Mouse (Mus musculus) G1E (cell line): ENCODE measurements around the gene Erap1. TPM values are rescaled to one million over a fixed set of nuclear protein-coding genes. Genes with fewer than 3 reads are reported as not detected.
"Not testable (repeated sequence)": the region's sequence is repeated elsewhere in the genome, so short reads cannot be mapped to it uniquely, and the experiment has no call there.

Experiments used
- ATAC-seq: 2 replicates; pipeline ENCODE4 v1.8.0; 2016; ENCODE audit warnings: mild to moderate bottlenecking; ENCODE audit not compliant: insufficient number of reproducible peaks, poor library complexity, low FRiP score, severe bottlenecking; ENCODE audit errors: extremely low read depth
- DNase-seq: peaks from one replicate; pipeline ENCODE4 v3.0.0; 2012; ENCODE audit warnings: low spot score
- H3K27me3 ChIP-seq: 2 replicates; pipeline ENCODE4 v1.6.1; 2012; ENCODE audit warnings: mild to moderate bottlenecking, low read length, inconsistent platforms; ENCODE audit not compliant: insufficient read depth
- H3K36me3 ChIP-seq: replicated peaks from 2 replicates; pipeline ENCODE3; 2012; ENCODE audit warnings: mild to moderate bottlenecking, inconsistent platforms
- H3K4me1 ChIP-seq: 2 replicates; pipeline ENCODE4 v1.6.1; 2012; ENCODE audit warnings: low read depth, low read length, inconsistent platforms, mixed read lengths; ENCODE audit not compliant: insufficient read depth
- H3K4me3 ChIP-seq: 2 replicates; pipeline ENCODE4 v1.5.1; 2012; ENCODE audit warnings: low read depth, mild to moderate bottlenecking, inconsistent platforms, low read length, moderate library complexity, mixed read lengths
- H3K9me3 ChIP-seq: replicated peaks from 2 replicates; pipeline ENCODE4 v1.6.1; 2012; ENCODE audit warnings: inconsistent platforms
- CTCF ChIP-seq: IDR thresholded peaks from 2 replicates; pipeline ENCODE4 v1.5.1; 2012; ENCODE audit warnings: low read depth, low read length, inconsistent platforms, mixed read lengths
- GATA1 ChIP-seq: IDR thresholded peaks from 2 replicates; pipeline ENCODE4 v1.6.1; 2012; ENCODE audit warnings: borderline replicate concordance, low read length, inconsistent platforms, mixed read lengths
- GATA2 ChIP-seq: IDR thresholded peaks from 2 replicates; pipeline ENCODE4 v1.6.1; 2012; ENCODE audit warnings: low read depth, low read length, inconsistent platforms, borderline replicate concordance
- POLR2AphosphoS5 ChIP-seq: IDR thresholded peaks from 2 replicates; pipeline ENCODE4 v1.6.1; 2012; ENCODE audit warnings: low read depth, low read length, inconsistent platforms; ENCODE audit not compliant: insufficient replicate concordance
- TAL1 ChIP-seq: conservative IDR thresholded peaks from 2 replicates; pipeline ENCODE4 v1.6.1; 2012; ENCODE audit warnings: low read depth, low read length, inconsistent platforms, mixed read lengths
- polyA plus RNA-seq: library from polyadenylated mRNA; stranded (reverse); fragments of >175 nt; gene quantifications from 2 replicates; pipeline ENCODE4 v1.2.3, GENCODE M21; 2012
- total RNA-seq, 2 experiments: library from RNA; stranded (forward) in 1 of 2; stranded (reverse) in 1 of 2; fragments of 200-1000 nt in 1 of 2; fragments of >200 nt in 1 of 2; fragmentation: Nextera tagmentation in 1 of 2; gene quantifications; 2 replicates each; pipeline ENCODE4 v1.2.3; 2014 to 2017

Gene Erap1
- total and polyA plus RNA-seq, 3 experiments: 0.55 to 37.8 (median 28.1) TPM

DNA sequence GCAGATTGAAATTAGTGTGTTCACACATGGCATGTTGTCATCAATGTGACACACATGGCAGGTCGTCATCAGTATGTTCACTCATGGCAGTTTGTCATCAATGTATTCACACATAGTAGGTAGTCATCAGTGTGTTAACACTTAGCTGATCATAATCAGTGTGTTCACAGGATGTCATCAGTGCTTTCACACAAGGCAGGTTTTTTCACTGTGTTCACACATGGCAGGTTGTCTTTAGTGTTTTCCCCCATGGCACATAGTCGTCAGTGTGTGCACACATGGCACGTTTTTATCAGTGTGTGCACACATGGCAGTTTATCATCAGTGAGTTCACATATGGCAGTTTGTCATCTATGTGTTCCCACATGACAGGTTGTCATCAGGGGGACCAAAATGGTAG is 6.5 kb upstream of the Erap1 start:
- TF ChIP-seq GATA1 (no peak), POLR2AphosphoS5 (no peak), TAL1 (no peak), CTCF (no peak), GATA2 (no peak)
- Histone ChIP-seq H3K4me1 (no peaks in the 10 kb centered on the region), H3K27me3 (no peaks in the 10 kb centered on the region), H3K4me3 (no peak overlapping the region), H3K9me3 (no peaks in the 10 kb centered on the region), H3K36me3 (no peaks in the 10 kb centered on the region)
- DNase-seq (no peak), ATAC-seq (no peak)

- DNase-seq: peak; percentile 59
These were observed 549 bp downstream of the Erap1 start for GRCm38 (mm10) chr13:74639712-74640522.

GRCm38 (mm10) chr13:74640523-74640920 is 1.2 kb downstream of the Erap1 start:
- not testable (repeated sequence) for H3K27me3 ChIP-seq, ATAC-seq, H3K4me1 ChIP-seq

More at GRCm38 (mm10) chr13:74639712-74640522, 549 bp downstream of the Erap1 start:
- TF ChIP-seq CTCF (no peak), GATA2 (no peak), POLR2AphosphoS5 (no peak), GATA1 (no peak), TAL1 (no peak)
- Histone ChIP-seq H3K4me3 (peak overlapping the region; percentile 94), H3K27me3 (no peaks in the 10 kb centered on the region), H3K9me3 (no peaks in the 10 kb centered on the region), H3K36me3 (no peaks in the 10 kb centered on the region), H3K4me1 (peaks cover 2% of the 10 kb centered on the region)
- ATAC-seq: peak; percentile 64

DNA sequence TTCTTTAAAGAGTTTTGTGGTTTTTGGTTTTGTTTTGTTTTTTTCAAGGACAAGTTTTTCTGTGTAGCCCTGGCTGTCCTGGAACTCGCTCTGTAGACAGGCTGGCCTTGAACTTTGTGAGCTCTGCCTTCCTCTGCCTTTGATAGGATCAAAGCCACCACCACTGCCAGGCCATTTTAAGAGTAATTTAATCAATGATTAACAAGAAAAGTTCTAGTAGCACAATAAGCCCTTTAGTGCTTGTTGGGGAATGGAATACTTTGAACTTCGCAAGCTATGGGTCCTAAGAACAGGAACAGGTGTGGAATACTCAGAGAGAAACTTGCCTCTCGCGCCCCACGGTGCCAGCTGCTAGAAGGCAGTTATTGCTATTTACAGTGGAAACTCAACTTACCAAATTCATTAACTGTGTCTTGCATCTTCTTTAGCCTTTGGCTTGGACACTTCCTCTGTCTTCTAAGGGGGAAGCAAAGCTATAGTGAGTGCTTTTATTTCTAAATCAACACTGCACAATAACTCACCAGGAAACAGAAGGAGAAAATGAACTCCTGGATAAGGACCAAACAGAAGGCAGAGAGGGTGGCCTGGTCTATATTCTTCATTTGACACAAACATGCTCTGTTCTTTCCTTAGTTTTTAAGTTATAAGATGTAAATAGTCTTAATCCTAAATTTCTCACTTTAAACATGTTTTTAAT is 56.3 kb downstream of the Erap1 start:
- no peaks in the 10 kb centered on the region for H3K4me1 ChIP-seq
- H3K27me3 ChIP-seq: no peaks in the 10 kb centered on the region
- ATAC-seq: no peak
- no peaks in the 10 kb centered on the region for H3K9me3 ChIP-seq
- no peak for DNase-seq
- H3K36me3 ChIP-seq: peaks cover 22% of the 10 kb centered on the region
- H3K4me3 ChIP-seq: no peak overlapping the region
- TF ChIP-seq GATA2 (no peak), POLR2AphosphoS5 (no peak), GATA1 (no peak), CTCF (no peak), TAL1 (no peak)

More at GRCm38 (mm10) chr13:74640523-74640920, 1.2 kb downstream of the Erap1 start:
- not testable (repeated sequence) for H3K9me3 ChIP-seq, DNase-seq, H3K36me3 ChIP-seq
- peak overlapping the region; percentile 94; the same call in 1 of the 2 replicates for H3K4me3 ChIP-seq

DNA sequence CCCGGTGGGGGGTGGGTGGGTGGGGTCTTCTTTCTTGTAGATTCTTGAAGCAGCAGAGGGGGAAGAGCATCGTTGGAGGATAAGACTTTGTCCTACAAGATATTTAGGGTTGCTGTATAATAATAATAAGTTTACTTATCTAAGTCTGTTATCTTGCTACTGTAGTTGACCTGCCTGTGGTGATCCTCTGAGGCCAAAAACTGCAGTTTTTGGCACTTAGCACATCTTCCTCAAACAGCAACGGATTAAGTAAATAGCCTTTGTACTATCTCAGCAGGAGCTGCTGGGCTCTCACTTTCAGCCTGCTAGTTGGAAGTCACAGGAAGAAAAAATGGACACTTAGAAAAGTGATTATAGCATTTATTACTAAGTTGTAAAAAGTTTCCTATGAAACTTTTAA is 56.9 kb downstream of the Erap1 start:
- Histone ChIP-seq H3K4me3 (no peak overlapping the region), H3K9me3 (no peaks in the 10 kb centered on the region), H3K36me3 (peaks cover 18% of the 10 kb centered on the region), H3K27me3 (no peaks in the 10 kb centered on the region), H3K4me1 (no peaks in the 10 kb centered on the region)
- DNase-seq: no peak
- TF ChIP-seq TAL1 (no peak), POLR2AphosphoS5 (no peak), GATA1 (no peak), CTCF (no peak), GATA2 (no peak)
- ATAC-seq: no peak

- ATAC-seq: no peak
These were observed 79.6 kb downstream of the Erap1 start for GRCm38 (mm10) chr13:74719002-74719401.

More at GRCm38 (mm10) chr13:74719002-74719401, 79.6 kb downstream of the Erap1 start:
- no peaks in the 10 kb centered on the region for H3K9me3 ChIP-seq
- no peak overlapping the region for H3K4me3 ChIP-seq
- H3K27me3 ChIP-seq: no peaks in the 10 kb centered on the region
- H3K36me3 ChIP-seq: peaks cover 22% of the 10 kb centered on the region
- DNase-seq: no peak
- no peaks in the 10 kb centered on the region for H3K4me1 ChIP-seq
- TF ChIP-seq TAL1 (no peak), CTCF (no peak), GATA2 (no peak), GATA1 (no peak), POLR2AphosphoS5 (no peak)
